Mouse (Mus musculus): ENCODE measurements around the gene Snhg11. TPM values are rescaled to one million over a fixed set of nuclear protein-coding genes. Genes with fewer than 3 reads are reported as not detected.

The Snhg11 gene
- polyA plus RNA-seq, 1 experiment from 2014 or later, result 0.45 TPM

DNA sequence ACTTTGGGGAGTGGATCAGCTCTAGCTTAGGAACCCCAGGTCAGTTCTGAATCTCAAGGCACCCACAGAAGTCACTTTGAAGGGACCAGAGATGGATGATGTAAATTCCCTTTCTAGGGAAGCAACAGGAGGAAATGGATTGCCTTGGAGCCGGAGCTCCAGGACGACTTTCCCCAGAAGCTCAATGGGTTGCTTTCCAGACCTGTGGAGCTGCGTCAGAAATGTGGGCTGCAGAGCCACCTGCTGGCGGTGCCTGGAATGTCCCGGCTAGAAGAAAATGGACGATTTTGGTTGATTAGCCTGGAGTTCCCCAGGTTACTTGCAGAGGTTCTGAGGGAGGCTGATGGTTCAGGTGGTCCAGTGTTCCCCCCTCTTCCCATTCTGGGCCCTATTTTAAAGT is 27.6 kb upstream of the Snhg11 start:
- Histone ChIP-seq H3K27ac (replicated peaks in 1 of 2; ENCODE audit: control insufficient read depth in 1 of 2, insufficient read depth in 1 of 2, low read depth in 2 of 2, low read length in 2 of 2) (no peak overlapping the region), H3K27me3 (ENCODE audit: control insufficient read depth, insufficient read depth, low read length) (no peaks in the 10 kb centered on the region), H3K36me3 (ENCODE audit: control insufficient read depth, insufficient read depth, low read length) (peaks cover 8% of the 10 kb centered on the region), H3K4me3 (ENCODE audit: control insufficient read depth in 1 of 2, insufficient read depth in 1 of 2, low read depth in 1 of 2, low read length in 2 of 2) (no peak overlapping the region), H3K9ac (ENCODE audit: low read length) (no peak overlapping the region), H3K9me3 (ENCODE audit: control insufficient read depth, low read length) (no peaks in the 10 kb centered on the region), H3K4me1 (ENCODE audit: control insufficient read depth in 2 of 2, insufficient read depth in 2 of 2, low read length in 2 of 2) (no peaks in the 10 kb centered on the region), H3K4me2 (ENCODE audit: low read length) (no peak overlapping the region)
- ATAC-seq (ENCODE audit: insufficient number of reproducible peaks, insufficient read depth, low FRiP score, low read depth), result no peak
- WGBS, result 3% methylated on average over 6 of the region's 6 CpGs

DNA sequence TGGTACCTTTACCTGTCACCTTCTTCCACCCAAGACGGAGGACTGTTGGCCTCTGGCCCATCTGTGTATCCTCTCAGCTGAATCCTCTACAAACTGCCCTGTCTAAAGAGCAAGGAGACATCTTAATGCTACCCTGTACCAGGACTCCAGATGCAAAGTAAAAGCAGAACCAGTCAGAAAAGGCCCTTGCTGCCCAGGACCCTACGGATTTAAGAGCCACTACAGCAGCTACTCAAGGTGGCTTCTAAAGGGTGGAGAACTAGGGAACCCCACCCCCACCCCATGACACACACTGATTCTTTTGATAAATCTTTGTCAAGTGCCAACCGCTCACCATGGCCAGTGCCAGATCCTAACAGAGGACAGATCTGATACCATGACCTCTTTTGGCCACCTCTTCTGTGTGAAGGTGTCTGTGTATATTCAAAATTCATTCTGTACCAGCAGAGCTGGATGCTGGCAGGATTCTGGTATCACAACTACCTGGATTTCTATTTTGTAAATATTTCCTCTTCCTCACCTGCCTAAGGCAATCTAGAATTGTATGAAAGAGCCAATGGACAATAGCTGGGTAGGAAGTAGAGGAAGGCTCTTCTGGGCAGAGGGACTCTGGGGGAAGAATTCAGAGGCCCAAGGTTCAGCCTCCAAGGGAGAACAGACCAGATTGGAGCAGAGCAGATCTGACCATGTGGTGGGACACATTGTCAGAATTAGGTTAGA is 22.5 kb upstream of the Snhg11 start:
- H3K36me3 ChIP-seq (ENCODE audit: control insufficient read depth, insufficient read depth, low read length), result peaks cover 53% of the 10 kb centered on the region

DNA sequence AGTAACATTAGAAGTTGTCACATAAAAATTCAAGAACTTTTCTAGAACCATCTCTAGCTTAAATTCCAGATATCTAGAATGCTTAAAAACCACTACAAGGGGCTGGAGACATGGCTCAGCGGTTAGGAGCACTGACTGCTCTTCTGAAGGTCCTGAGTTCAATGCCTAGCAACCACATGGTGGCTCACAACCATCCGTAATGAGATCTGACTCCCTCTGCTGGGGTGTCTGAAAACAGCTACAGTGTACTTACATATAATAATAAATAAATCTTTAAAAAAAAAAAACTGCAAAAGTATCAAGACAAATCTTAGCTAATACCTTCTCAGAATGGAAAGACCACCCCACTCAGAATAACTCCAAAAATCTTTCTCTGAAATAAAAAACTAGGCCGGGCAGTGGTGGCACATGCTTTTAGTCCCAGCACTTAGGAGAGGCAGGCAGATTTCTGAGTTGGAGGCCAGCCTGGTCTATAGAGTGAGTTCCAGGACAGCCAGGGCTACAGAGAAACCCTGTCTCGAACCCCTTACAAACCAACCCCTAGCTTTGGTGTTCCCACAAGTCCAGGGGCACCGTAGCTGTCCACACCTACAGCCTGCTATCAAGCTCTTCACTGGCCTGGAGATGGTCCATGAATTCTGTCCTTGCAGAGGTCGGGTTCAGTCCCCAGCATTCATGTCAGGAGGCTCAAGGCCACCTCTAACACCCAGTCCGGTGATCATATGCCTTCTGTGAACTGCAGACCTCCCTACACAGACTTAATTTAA is 20.9 kb upstream of the Snhg11 start:
- H3K27me3 ChIP-seq (ENCODE audit: control insufficient read depth, insufficient read depth, low read length), result no peaks in the 10 kb centered on the region
- H3K9me3 ChIP-seq (ENCODE audit: control insufficient read depth, low read length), result no peaks in the 10 kb centered on the region
- H3K4me3 ChIP-seq (ENCODE audit: control insufficient read depth in 1 of 2, insufficient read depth in 1 of 2, low read depth in 1 of 2, low read length in 2 of 2), result no peak overlapping the region
- no peak overlapping the region for H3K27ac ChIP-seq (replicated peaks in 1 of 2; ENCODE audit: control insufficient read depth in 1 of 2, insufficient read depth in 1 of 2, low read depth in 2 of 2, low read length in 2 of 2)
- ATAC-seq (ENCODE audit: insufficient number of reproducible peaks, insufficient read depth, low FRiP score, low read depth), result no peak
- H3K4me1 ChIP-seq (ENCODE audit: control insufficient read depth in 2 of 2, insufficient read depth in 2 of 2, low read length in 2 of 2), result peaks cover 0 to 9% of the 10 kb centered on the region in 2 experiments; a peak in 1 of 4 replicates
- WGBS, result 83% methylated on average over 7 of the region's 7 CpGs
- no peak overlapping the region for H3K9ac ChIP-seq (ENCODE audit: low read length)
- no peak overlapping the region for H3K4me2 ChIP-seq (ENCODE audit: low read length)
- H3K36me3 ChIP-seq (ENCODE audit: control insufficient read depth, insufficient read depth, low read length), result peaks cover 69% of the 10 kb centered on the region

More for the DNA sequence above, 22.5 kb upstream of the Snhg11 start:
- no peak overlapping the region for H3K4me2 ChIP-seq (ENCODE audit: low read length)
- no peaks in the 10 kb centered on the region for H3K27me3 ChIP-seq (ENCODE audit: control insufficient read depth, insufficient read depth, low read length)
- H3K4me3 ChIP-seq (ENCODE audit: control insufficient read depth in 1 of 2, insufficient read depth in 1 of 2, low read depth in 1 of 2, low read length in 2 of 2), result no peak overlapping the region
- WGBS, result 77% methylated on average over 3 of the region's 3 CpGs
- no peak for ATAC-seq (ENCODE audit: insufficient number of reproducible peaks, insufficient read depth, low FRiP score, low read depth)
- no peaks in the 10 kb centered on the region for H3K4me1 ChIP-seq (ENCODE audit: control insufficient read depth in 2 of 2, insufficient read depth in 2 of 2, low read length in 2 of 2)
- H3K9me3 ChIP-seq (ENCODE audit: control insufficient read depth, low read length), result no peaks in the 10 kb centered on the region
- H3K27ac ChIP-seq (replicated peaks in 1 of 2; ENCODE audit: control insufficient read depth in 1 of 2, insufficient read depth in 1 of 2, low read depth in 2 of 2, low read length in 2 of 2), result no peak overlapping the region
- no peak overlapping the region for H3K9ac ChIP-seq (ENCODE audit: low read length)

DNA sequence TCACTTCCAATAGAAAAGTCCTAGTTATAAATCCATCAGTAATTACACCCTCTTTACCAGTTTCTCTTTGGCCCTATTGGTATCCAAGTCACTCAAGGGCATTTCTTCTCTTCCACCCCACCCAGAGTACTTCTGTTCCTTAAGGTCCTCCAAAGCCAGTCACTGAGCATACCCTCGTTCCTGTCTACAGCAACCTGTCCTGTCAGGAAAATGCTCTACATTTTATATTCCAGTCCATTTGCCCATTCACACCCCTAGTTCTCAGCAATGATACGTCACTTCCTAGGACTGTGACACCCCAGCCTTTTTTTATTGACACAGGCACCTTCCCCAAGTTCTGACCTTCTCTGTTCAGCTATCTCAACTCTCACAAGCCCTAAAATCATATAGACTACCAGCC is 20.2 kb upstream of the Snhg11 start:
- H3K36me3 ChIP-seq (ENCODE audit: control insufficient read depth, insufficient read depth, low read length), result peaks cover 76% of the 10 kb centered on the region

DNA sequence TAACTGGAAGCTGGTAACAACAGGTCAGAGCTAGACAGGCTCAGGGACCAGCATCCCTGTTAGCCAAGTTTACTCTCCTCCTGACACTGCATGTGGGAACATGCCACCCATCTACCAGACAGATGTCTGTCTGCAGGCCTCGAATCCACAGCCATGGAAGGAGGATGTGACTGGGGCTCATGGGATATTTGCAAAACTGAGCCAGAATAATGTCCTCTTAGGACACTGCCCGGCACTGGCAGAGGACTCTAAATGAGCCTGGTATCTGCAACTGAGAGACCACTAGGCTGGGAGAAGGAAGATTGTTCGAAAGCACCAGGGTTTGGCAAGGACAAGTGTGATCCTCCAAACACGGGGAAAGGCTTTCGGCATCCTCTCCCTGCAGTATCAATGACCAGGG is 19.3 kb upstream of the Snhg11 start:
- H3K9ac ChIP-seq (ENCODE audit: low read length), result no peak overlapping the region
- 87% methylated on average over 5 of the region's 5 CpGs for WGBS
- H3K27me3 ChIP-seq (ENCODE audit: control insufficient read depth, insufficient read depth, low read length), result no peaks in the 10 kb centered on the region
- peaks cover 77% of the 10 kb centered on the region for H3K36me3 ChIP-seq (ENCODE audit: control insufficient read depth, insufficient read depth, low read length)
- no peak overlapping the region for H3K4me3 ChIP-seq (ENCODE audit: control insufficient read depth in 1 of 2, insufficient read depth in 1 of 2, low read depth in 1 of 2, low read length in 2 of 2)
- H3K4me1 ChIP-seq (ENCODE audit: control insufficient read depth in 2 of 2, insufficient read depth in 2 of 2, low read length in 2 of 2), result peaks cover 6 to 19% of the 10 kb centered on the region in 2 experiments
- no peaks in the 10 kb centered on the region for H3K9me3 ChIP-seq (ENCODE audit: control insufficient read depth, low read length)
- H3K4me2 ChIP-seq (ENCODE audit: low read length), result no peak overlapping the region
- H3K27ac ChIP-seq (replicated peaks in 1 of 2; ENCODE audit: control insufficient read depth in 1 of 2, insufficient read depth in 1 of 2, low read depth in 2 of 2, low read length in 2 of 2), result no peak overlapping the region
- ATAC-seq (ENCODE audit: insufficient number of reproducible peaks, insufficient read depth, low FRiP score, low read depth), result no peak

More for the DNA sequence above, 20.2 kb upstream of the Snhg11 start:
- Histone ChIP-seq H3K4me3 (ENCODE audit: control insufficient read depth in 1 of 2, insufficient read depth in 1 of 2, low read depth in 1 of 2, low read length in 2 of 2) (no peak overlapping the region), H3K27me3 (ENCODE audit: control insufficient read depth, insufficient read depth, low read length) (no peaks in the 10 kb centered on the region), H3K9ac (ENCODE audit: low read length) (no peak overlapping the region), H3K4me1 (ENCODE audit: control insufficient read depth in 2 of 2, insufficient read depth in 2 of 2, low read length in 2 of 2) (peaks cover 2 to 14% of the 10 kb centered on the region in 2 experiments), H3K9me3 (ENCODE audit: control insufficient read depth, low read length) (no peaks in the 10 kb centered on the region), H3K27ac (replicated peaks in 1 of 2; ENCODE audit: control insufficient read depth in 1 of 2, insufficient read depth in 1 of 2, low read depth in 2 of 2, low read length in 2 of 2) (no peak overlapping the region), H3K4me2 (ENCODE audit: low read length) (no peak overlapping the region)
- WGBS, result 88% methylated on average over 2 of the region's 2 CpGs
- ATAC-seq (ENCODE audit: insufficient number of reproducible peaks, insufficient read depth, low FRiP score, low read depth), result no peak

DNA sequence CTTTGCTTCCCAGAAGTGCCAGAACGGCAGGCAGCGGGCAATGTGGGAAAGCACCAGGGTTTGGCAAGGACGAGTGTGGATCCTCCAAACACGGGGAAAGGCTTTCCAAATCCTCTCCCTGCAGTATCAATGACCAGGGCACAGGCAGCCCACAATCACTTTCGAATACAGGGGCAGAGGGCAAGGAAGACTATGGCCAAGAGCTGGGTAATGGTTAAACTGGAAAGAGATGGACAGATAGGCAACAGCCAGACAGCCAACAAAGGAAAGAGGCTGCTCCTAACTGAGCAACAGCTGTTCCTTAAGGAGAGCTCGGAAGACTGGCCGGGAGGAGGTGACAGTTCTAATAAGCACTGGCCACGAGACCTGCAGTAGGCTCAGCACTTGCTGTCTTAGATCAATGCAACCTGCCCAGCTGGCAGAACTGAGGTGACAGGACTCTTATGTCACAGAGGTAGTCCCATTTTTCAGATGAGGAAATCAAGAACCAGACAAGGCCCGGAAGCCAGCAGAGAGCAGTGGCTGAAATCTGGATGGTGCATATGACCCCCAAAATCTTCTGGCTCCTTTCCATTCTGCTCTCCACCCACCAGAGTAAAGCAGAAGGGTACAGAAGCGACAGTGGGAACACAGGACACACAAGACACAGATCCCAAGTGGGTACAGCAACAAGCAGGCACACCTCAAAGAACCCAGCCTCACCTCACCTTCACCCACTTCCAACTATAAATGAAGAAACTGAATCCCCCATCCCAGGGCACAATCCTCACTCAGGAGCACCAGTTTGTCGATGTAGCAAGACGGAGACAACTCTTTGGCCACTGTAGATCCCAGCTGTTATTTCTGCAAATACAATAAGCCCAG is 15.4 kb upstream of the Snhg11 start:
- Histone ChIP-seq H3K4me3 (ENCODE audit: control insufficient read depth in 1 of 2, insufficient read depth in 1 of 2, low read depth in 1 of 2, low read length in 2 of 2) (peak overlapping the region; percentile 76 to 84), H3K27ac (replicated peaks in 1 of 2; ENCODE audit: control insufficient read depth in 1 of 2, insufficient read depth in 1 of 2, low read depth in 2 of 2, low read length in 2 of 2) (no peak overlapping the region), H3K9ac (ENCODE audit: low read length) (peak overlapping the region; percentile 91), H3K36me3 (ENCODE audit: control insufficient read depth, insufficient read depth, low read length) (peaks cover 54% of the 10 kb centered on the region), H3K4me2 (ENCODE audit: low read length) (peak overlapping the region; percentile 85), H3K4me1 (ENCODE audit: control insufficient read depth in 2 of 2, insufficient read depth in 2 of 2, low read length in 2 of 2) (peaks cover 8 to 19% of the 10 kb centered on the region in 2 experiments), H3K9me3 (ENCODE audit: control insufficient read depth, low read length) (no peaks in the 10 kb centered on the region), H3K27me3 (ENCODE audit: control insufficient read depth, insufficient read depth, low read length) (no peaks in the 10 kb centered on the region)
- ATAC-seq (ENCODE audit: insufficient number of reproducible peaks, insufficient read depth, low FRiP score, low read depth), result no peak
- 69% methylated on average over 12 of the region's 12 CpGs for WGBS

DNA sequence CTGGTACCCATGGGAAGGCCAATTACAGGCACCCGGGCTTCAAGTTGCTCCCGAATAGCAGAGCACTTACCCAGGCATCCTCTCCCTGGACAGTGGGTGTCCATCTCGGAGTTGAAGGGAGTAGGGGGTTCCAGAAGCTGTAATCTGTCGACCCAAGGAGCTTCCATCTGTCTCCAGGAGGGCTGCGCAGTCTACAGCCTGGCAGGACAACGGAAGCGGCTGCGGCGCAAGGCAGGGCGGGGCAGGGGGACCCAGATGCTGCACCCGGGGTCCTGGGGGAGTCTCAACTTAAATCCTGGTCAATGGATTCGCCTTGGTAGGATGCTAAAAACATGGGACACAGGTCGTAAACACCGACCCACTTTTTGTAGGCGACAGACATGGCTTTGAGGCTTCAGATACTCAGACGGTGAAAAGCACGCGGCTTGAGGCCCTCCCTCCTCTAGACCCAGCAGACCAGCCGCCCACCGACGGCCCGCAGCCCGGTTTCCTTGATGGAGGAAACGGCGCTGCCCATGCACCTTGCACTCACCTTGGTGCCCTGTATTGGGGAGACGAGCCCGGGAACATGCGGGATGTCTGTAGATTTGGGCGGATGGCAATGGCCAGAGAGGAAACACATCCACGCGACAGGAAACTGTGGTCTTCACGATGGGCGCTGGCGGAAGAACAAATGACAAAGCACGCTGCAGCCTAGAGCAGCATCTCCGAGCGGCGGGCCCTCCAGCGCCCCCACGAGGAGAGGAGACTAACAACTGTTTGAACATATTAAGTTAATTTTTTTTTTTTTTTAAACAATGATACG is 14.4 kb upstream of the Snhg11 start:
- Histone ChIP-seq H3K4me3 (ENCODE audit: control insufficient read depth in 1 of 2, insufficient read depth in 1 of 2, low read depth in 1 of 2, low read length in 2 of 2) (peak overlapping the region; percentile 76 to 84), H3K9me3 (ENCODE audit: control insufficient read depth, low read length) (no peaks in the 10 kb centered on the region), H3K27me3 (ENCODE audit: control insufficient read depth, insufficient read depth, low read length) (no peaks in the 10 kb centered on the region), H3K4me2 (ENCODE audit: low read length) (peak overlapping the region; percentile 85), H3K36me3 (ENCODE audit: control insufficient read depth, insufficient read depth, low read length) (peaks cover 43% of the 10 kb centered on the region), H3K27ac (replicated peaks in 1 of 2; ENCODE audit: control insufficient read depth in 1 of 2, insufficient read depth in 1 of 2, low read depth in 2 of 2, low read length in 2 of 2) (peak overlapping the region; percentile 73 to 77), H3K9ac (ENCODE audit: low read length) (peak overlapping the region; percentile 91), H3K4me1 (ENCODE audit: control insufficient read depth in 2 of 2, insufficient read depth in 2 of 2, low read length in 2 of 2) (peaks cover 8 to 19% of the 10 kb centered on the region in 2 experiments)
- WGBS, result 0% methylated on average over 41 of the region's 41 CpGs
- peak; percentile 85 for ATAC-seq (ENCODE audit: insufficient number of reproducible peaks, insufficient read depth, low FRiP score, low read depth)
